Mouse (Mus musculus): Measurements from ENCODE around the gene Fam71f2. TPM values are rescaled to one million over a fixed set of nuclear protein-coding genes. Genes with fewer than 3 reads are reported as not detected.
A peak's percentile ranks its signal among the peaks of the same experiment; 100 is the strongest.

The Fam71f2 gene
- 0.11 and 0.28 TPM in 2 replicates for polyA plus RNA-seq (2015; fragmentation: Nextera tagmentation; extraction: Ambion mirVana)

DNA sequence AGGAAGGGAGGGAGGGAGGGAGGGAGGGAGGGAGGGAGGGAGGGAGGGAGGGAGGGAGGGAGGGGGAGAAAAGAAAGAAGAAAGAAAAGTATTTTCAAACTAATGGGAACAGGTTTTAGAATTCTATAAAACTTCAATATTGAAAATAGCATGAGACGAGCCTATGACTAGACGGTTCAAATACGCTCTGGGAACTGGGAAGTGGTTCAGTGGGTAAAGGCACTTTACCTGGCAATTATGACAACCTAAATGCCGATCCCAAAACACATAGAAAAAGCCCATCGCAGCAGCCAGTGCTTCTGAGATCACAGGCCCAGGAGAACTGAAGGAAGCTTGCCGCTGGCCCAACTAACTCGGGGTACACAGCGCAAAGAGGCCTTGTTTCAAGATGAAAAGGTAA is at the start of gene Fam71f2:
TSS of gene Fam71f2 (plus strand) at position 301 of the 400 bp plus-strand sequence.
- Histone ChIP-seq H3K9ac (replicated peaks) (no peak within 1 kb of the TSS), H3K36me3 (replicated peaks; ENCODE audit: insufficient read depth, low read length) (peaks cover 6% of the 10 kb centered on the region; the same call in 1 of the 2 replicates), H3K4me1 (ENCODE audit: insufficient read depth) (peaks cover 9% of the 10 kb centered on the region), H3K9me3 (ENCODE audit: low read length) (no peaks in the 10 kb centered on the region), H3K4me2 (ENCODE audit: low read depth, low read length) (no peak within 1 kb of the TSS), H3K4me3 (ENCODE audit: low read depth, low read length) (no peak within 1 kb of the TSS), H3K27ac (ENCODE audit: low read depth) (peak within 1 kb of the TSS; percentile 61), H3K27me3 (ENCODE audit: insufficient read depth, low read length) (no peaks in the 10 kb centered on the region)
- TF ChIP-seq EP300 (IDR thresholded peaks at IDR 0.05; ENCODE audit: low read depth) (no peak), CTCF (IDR thresholded peaks at IDR 0.05; ENCODE audit: low read depth) (no peak)
- DNase-seq (no peak), ATAC-seq (no peak)
- 77% methylated on average over 8 of the region's 8 CpGs for WGBS (ENCODE audit: insufficient replicate concordance)

DNA sequence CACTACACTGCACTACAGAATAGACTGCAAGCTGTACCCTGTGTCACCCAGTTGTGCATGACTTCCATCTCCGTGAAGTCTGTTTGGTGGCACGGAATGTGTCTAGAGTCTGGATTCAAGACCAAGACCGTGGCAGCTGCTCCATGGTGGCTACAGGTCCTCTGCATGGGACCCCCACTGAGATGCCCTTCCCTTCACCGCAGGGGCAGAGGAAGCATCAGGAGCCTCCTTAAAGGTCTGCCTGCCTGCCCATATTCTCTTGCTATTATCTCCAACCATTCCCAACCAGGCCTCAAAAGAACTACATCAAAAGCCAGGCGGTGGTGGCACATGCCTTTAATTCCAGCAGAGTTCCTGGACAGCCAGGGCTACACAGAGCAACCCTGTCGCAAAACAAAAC is 49.0 kb upstream of the Fam71f2 start:
- ATAC-seq, result no peak
- Histone ChIP-seq H3K9me3 (ENCODE audit: low read length) (no peaks in the 10 kb centered on the region), H3K27me3 (ENCODE audit: insufficient read depth, low read length) (no peaks in the 10 kb centered on the region), H3K4me3 (ENCODE audit: low read depth, low read length) (no peak overlapping the region), H3K4me2 (ENCODE audit: low read depth, low read length) (no peak overlapping the region), H3K27ac (ENCODE audit: low read depth) (no peak overlapping the region), H3K36me3 (replicated peaks; ENCODE audit: insufficient read depth, low read length) (no peaks in the 10 kb centered on the region), H3K4me1 (ENCODE audit: insufficient read depth) (no peaks in the 10 kb centered on the region), H3K9ac (replicated peaks) (no peak overlapping the region)
- WGBS (ENCODE audit: insufficient replicate concordance), result 73% methylated on average over 6 of the region's 6 CpGs
- DNase-seq, result no peak
- TF ChIP-seq CTCF (IDR thresholded peaks at IDR 0.05; ENCODE audit: low read depth) (no peak), EP300 (IDR thresholded peaks at IDR 0.05; ENCODE audit: low read depth) (no peak)

DNA sequence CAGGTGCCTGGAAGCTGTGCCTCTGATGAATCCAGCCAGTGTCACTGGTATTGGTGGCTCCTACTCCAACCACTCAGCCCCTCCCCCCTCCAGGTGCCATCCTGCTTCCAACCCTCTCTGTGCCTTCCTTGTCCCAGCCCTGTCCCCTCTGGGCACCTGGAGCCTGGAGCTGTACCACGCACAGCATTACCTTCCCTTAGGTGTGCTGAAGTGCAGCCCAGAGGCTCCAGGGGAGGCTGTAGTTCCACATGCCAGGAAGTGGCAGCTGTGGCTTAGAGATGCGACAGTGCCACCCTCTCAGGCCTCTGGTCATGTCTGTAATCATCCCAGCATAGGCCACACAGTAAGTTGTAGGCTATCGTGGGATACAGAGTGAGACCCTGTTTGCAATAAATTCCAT is 47.6 kb upstream of the Fam71f2 start:
- no peaks in the 10 kb centered on the region for H3K9me3 ChIP-seq (ENCODE audit: low read length)
- no peak for DNase-seq
- H3K4me3 ChIP-seq (ENCODE audit: low read depth, low read length), result no peak overlapping the region
- no peak overlapping the region for H3K4me2 ChIP-seq (ENCODE audit: low read depth, low read length)
- WGBS (ENCODE audit: insufficient replicate concordance), result 59% methylated on average over 3 of the region's 3 CpGs
- no peaks in the 10 kb centered on the region for H3K4me1 ChIP-seq (ENCODE audit: insufficient read depth)
- no peaks in the 10 kb centered on the region for H3K27me3 ChIP-seq (ENCODE audit: insufficient read depth, low read length)
- no peak overlapping the region for H3K9ac ChIP-seq (replicated peaks)
- no peaks in the 10 kb centered on the region for H3K36me3 ChIP-seq (replicated peaks; ENCODE audit: insufficient read depth, low read length)
- ATAC-seq, result no peak
- H3K27ac ChIP-seq (ENCODE audit: low read depth), result no peak overlapping the region
- TF ChIP-seq EP300 (IDR thresholded peaks at IDR 0.05; ENCODE audit: low read depth) (no peak), CTCF (IDR thresholded peaks at IDR 0.05; ENCODE audit: low read depth) (no peak)

DNA sequence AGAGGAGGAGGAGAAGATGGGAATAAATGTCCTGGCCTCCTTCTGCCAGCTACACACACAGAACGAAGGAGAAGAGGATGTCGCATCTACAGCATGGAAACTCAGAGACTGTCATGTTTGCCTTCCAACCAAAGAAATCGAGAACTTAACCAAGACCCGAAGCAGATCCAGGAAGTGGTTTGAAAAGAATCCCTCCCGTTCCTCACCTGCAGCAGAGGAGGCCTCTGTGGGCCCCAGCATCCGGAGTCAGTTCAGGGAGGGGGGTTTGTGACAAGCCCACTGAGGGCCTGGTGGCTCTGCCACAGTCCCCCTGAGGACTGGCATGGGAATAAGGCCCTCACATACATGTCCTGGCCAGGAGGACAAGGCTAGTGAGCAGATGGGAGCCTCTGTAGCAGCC is 47.1 kb upstream of the Fam71f2 start:
- no peak overlapping the region for H3K9ac ChIP-seq (replicated peaks)
- no peak overlapping the region for H3K4me2 ChIP-seq (ENCODE audit: low read depth, low read length)
- WGBS (ENCODE audit: insufficient replicate concordance), result 40% methylated on average over 6 of the region's 6 CpGs
- H3K36me3 ChIP-seq (replicated peaks; ENCODE audit: insufficient read depth, low read length), result no peaks in the 10 kb centered on the region
- no peak overlapping the region for H3K4me3 ChIP-seq (ENCODE audit: low read depth, low read length)
- H3K4me1 ChIP-seq (ENCODE audit: insufficient read depth), result no peaks in the 10 kb centered on the region
- DNase-seq (no peak), ATAC-seq (no peak)
- no peaks in the 10 kb centered on the region for H3K27me3 ChIP-seq (ENCODE audit: insufficient read depth, low read length)
- TF ChIP-seq EP300 (IDR thresholded peaks at IDR 0.05; ENCODE audit: low read depth) (no peak), CTCF (IDR thresholded peaks at IDR 0.05; ENCODE audit: low read depth) (no peak)
- no peaks in the 10 kb centered on the region for H3K9me3 ChIP-seq (ENCODE audit: low read length)
- no peak overlapping the region; the same call in 1 of the 2 replicates for H3K27ac ChIP-seq (ENCODE audit: low read depth)

DNA sequence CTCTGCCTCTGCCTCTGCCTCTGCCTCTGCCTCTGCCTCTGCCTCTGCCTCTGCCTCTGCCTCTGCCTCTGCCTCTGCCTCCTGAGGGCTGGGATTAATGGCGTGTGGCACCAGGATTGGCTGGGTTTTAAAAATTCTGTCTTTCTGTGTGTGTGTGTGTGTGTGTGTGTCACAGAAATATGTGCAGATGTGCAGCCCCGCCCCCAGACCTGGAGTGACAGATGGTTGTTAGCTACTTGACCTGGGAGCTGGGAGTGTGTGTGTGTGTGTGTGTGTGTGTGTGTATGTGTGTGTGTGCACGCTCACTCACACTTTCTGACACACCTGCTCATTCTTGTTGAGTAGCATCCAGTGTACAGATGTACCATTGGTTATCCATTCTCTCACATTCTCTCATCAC is 45.7 kb upstream of the Fam71f2 start:
- WGBS (ENCODE audit: insufficient replicate concordance), result 59% methylated on average over 3 of the region's 3 CpGs
- Histone ChIP-seq H3K36me3 (replicated peaks; ENCODE audit: insufficient read depth, low read length) (no peaks in the 10 kb centered on the region), H3K9me3 (ENCODE audit: low read length) (no peaks in the 10 kb centered on the region), H3K27me3 (ENCODE audit: insufficient read depth, low read length) (no peaks in the 10 kb centered on the region), H3K27ac (ENCODE audit: low read depth) (no peak overlapping the region), H3K4me3 (ENCODE audit: low read depth, low read length) (no peak overlapping the region), H3K4me2 (ENCODE audit: low read depth, low read length) (no peak overlapping the region), H3K4me1 (ENCODE audit: insufficient read depth) (no peaks in the 10 kb centered on the region), H3K9ac (replicated peaks) (no peak overlapping the region)
- no peak for TF ChIP-seq CTCF (IDR thresholded peaks at IDR 0.05; ENCODE audit: low read depth)
- no peak for TF ChIP-seq EP300 (IDR thresholded peaks at IDR 0.05; ENCODE audit: low read depth)
- ATAC-seq (no peak), DNase-seq (no peak)

DNA sequence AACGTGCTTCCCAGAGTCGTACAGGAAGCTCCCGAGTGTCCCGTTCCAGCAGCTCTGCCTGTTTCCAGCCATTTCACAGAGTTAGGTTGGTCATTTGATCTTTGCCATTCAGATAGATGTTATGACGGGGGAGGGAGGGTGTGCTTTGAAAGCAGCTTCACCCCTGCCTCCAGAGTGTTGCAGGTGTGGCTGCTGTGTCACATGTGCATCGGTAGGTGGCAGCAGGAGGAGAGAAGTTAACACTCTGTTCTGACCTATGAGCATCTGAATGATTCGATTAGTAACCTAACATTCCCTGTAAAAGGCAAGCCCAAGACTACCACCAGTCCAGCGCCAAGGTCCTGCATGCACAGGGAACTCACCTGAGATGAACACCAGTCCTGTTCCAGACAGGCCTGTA is 45.1 kb upstream of the Fam71f2 start:
- Histone ChIP-seq H3K9ac (replicated peaks) (no peak overlapping the region), H3K36me3 (replicated peaks; ENCODE audit: insufficient read depth, low read length) (no peaks in the 10 kb centered on the region), H3K27ac (ENCODE audit: low read depth) (no peak overlapping the region), H3K9me3 (ENCODE audit: low read length) (no peaks in the 10 kb centered on the region), H3K4me2 (ENCODE audit: low read depth, low read length) (no peak overlapping the region), H3K4me1 (ENCODE audit: insufficient read depth) (no peaks in the 10 kb centered on the region), H3K4me3 (ENCODE audit: low read depth, low read length) (no peak overlapping the region), H3K27me3 (ENCODE audit: insufficient read depth, low read length) (no peaks in the 10 kb centered on the region)
- peak; percentile 78 for TF ChIP-seq CTCF (IDR thresholded peaks at IDR 0.05; ENCODE audit: low read depth)
- no peak for TF ChIP-seq EP300 (IDR thresholded peaks at IDR 0.05; ENCODE audit: low read depth)
- peak; percentile 63 for ATAC-seq
- 35% methylated on average over 8 of the region's 8 CpGs for WGBS (ENCODE audit: insufficient replicate concordance)
- peak; percentile 46 for DNase-seq

DNA sequence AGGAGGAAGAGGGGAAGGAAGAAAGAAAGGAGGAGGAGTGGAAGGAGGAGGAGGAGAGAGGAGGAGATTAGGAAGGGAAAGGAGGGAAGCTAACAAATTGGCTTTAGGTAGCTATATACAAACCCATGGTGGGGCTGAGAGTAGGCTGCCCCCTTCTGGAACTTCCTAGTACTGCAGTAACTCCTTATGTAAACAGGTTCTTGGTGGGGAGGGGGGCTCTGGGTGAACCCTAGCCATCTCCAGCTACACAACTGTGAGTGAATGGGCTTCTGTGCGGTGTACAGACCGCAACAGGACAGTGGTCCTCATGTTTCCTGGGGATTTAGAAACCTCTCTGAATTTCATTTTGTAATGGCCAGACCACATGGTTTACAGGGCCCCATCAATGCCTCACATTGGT is 38.6 kb upstream of the Fam71f2 start:
- no peak overlapping the region for H3K27ac ChIP-seq (ENCODE audit: low read depth)
- peaks cover 7% of the 10 kb centered on the region for H3K4me1 ChIP-seq (ENCODE audit: insufficient read depth)
- no peaks in the 10 kb centered on the region for H3K36me3 ChIP-seq (replicated peaks; ENCODE audit: insufficient read depth, low read length)
- 41% methylated on average over 2 of the region's 2 CpGs for WGBS (ENCODE audit: insufficient replicate concordance)
- no peaks in the 10 kb centered on the region for H3K9me3 ChIP-seq (ENCODE audit: low read length)
- no peak overlapping the region for H3K4me2 ChIP-seq (ENCODE audit: low read depth, low read length)
- H3K4me3 ChIP-seq (ENCODE audit: low read depth, low read length), result no peak overlapping the region
- TF ChIP-seq CTCF (IDR thresholded peaks at IDR 0.05; ENCODE audit: low read depth) (peak; percentile 78), EP300 (IDR thresholded peaks at IDR 0.05; ENCODE audit: low read depth) (no peak)
- no peak overlapping the region for H3K9ac ChIP-seq (replicated peaks)
- no peak for ATAC-seq
- H3K27me3 ChIP-seq (ENCODE audit: insufficient read depth, low read length), result no peaks in the 10 kb centered on the region
- peak; percentile 61 for DNase-seq
